Mouse (Mus musculus) kidney, embryonic 14.5 days (tissue): ENCODE results near the gene Tgm5. TPM values are rescaled to one million over a fixed set of nuclear protein-coding genes. Genes with fewer than 3 reads are reported as not detected.
"Not testable (repeated sequence)": the region's sequence is repeated elsewhere in the genome, so short reads cannot be mapped to it uniquely, and the experiment has no call there.

Source experiments
- ATAC-seq: fragments of 200-750 bp; cut with Nextera tagmentation; 2 replicates; pipeline ENCODE4 v1.8.0; 2017; ENCODE audit warnings: moderate number of reproducible peaks, mild to moderate bottlenecking, moderate TSS enrichment, moderate library complexity; ENCODE audit not compliant: low FRiP score, low TSS enrichment
- H3K27ac ChIP-seq: fragments of 300-500 bp; sonication (generic); 2 replicates; pipeline ENCODE4 v1.5.1; 2014; ENCODE audit warnings: low read depth, mild to moderate bottlenecking, low read length, moderate library complexity, mixed read lengths
- H3K27me3 ChIP-seq: fragments of 300-500 bp; sonication (generic); 2 replicates; pipeline ENCODE4 v1.6.1; 2014; ENCODE audit warnings: mild to moderate bottlenecking, low read length; ENCODE audit not compliant: control insufficient read depth, insufficient read depth
- H3K36me3 ChIP-seq: fragments of 300-500 bp; sonication (generic); 2 replicates; pipeline ENCODE4 v1.6.1; 2014; ENCODE audit warnings: low read length, mixed read lengths; ENCODE audit not compliant: control insufficient read depth, insufficient read depth
- H3K4me1 ChIP-seq: fragments of 300-500 bp; sonication (generic); 2 replicates; pipeline ENCODE4 v1.6.1; 2014; ENCODE audit warnings: low read length, mixed read lengths; ENCODE audit not compliant: control insufficient read depth, insufficient read depth
- H3K4me2 ChIP-seq: fragments of 300-500 bp; sonication (generic); replicated peaks from 2 replicates; pipeline ENCODE4 v1.6.1; 2014; ENCODE audit warnings: low read depth, mild to moderate bottlenecking, low read length
- H3K4me3 ChIP-seq: fragments of 300-500 bp; sonication (generic); 2 replicates; pipeline ENCODE4 v1.5.1; 2014; ENCODE audit warnings: mild to moderate bottlenecking, low read length
- H3K9ac ChIP-seq: fragments of 300-500 bp; sonication (generic); 2 replicates; pipeline ENCODE4 v1.6.1; 2014; ENCODE audit warnings: low read depth, mild to moderate bottlenecking, low read length, moderate library complexity
- H3K9me3 ChIP-seq: fragments of 300-500 bp; sonication (generic); 2 replicates; pipeline ENCODE4 v1.6.1; 2016; ENCODE audit warnings: low read length; ENCODE audit not compliant: control insufficient read depth
- WGBS: fragments of 180-500 bp; shearing (Covaris S2); extraction: QIAGEN DNeasy Blood & Tissue Kit; methylation state at CpG from one replicate; pipeline ENCODE4 v1.1.7; 2014; 5-methylcytosine and 5-hydroxymethylcytosine counted together
- polyA plus RNA-seq: library from polyadenylated mRNA; unstranded; fragments of >200 nt; fragmentation: Nextera tagmentation; extraction: Ambion mirVana; gene quantifications from 2 replicates; pipeline ENCODE4 v1.2.1, GENCODE M21; 2014

The Tgm5 gene
- polyA plus RNA-seq, 1 experiment from 2014 or later = 8.4 TPM

- no peaks in the 10 kb centered on the region for H3K36me3 ChIP-seq
- no peaks in the 10 kb centered on the region for H3K9me3 ChIP-seq
Measured at GRCm38 (mm10) chr2:121004018-121004811, 81.4 kb downstream of the Tgm5 start.

GRCm38 (mm10) chr2:121003586-121003985, 82.1 kb downstream of the Tgm5 start:
- H3K27ac ChIP-seq = no peak overlapping the region
- H3K9me3 ChIP-seq = no peaks in the 10 kb centered on the region
- H3K4me2 ChIP-seq = no peak overlapping the region
- no peak for ATAC-seq
- H3K36me3 ChIP-seq = no peaks in the 10 kb centered on the region
- no peak overlapping the region for H3K4me3 ChIP-seq
- WGBS = 76% methylated on average over 2 of the region's 2 CpGs
- no peak overlapping the region for H3K9ac ChIP-seq
- no peaks in the 10 kb centered on the region for H3K27me3 ChIP-seq
- no peaks in the 10 kb centered on the region for H3K4me1 ChIP-seq

More at GRCm38 (mm10) chr2:121004018-121004811, 81.4 kb downstream of the Tgm5 start:
- no peaks in the 10 kb centered on the region for H3K27me3 ChIP-seq
- WGBS = 80% methylated on average over 7 of the region's 7 CpGs
- no peak overlapping the region for H3K4me2 ChIP-seq
- peaks cover 4% of the 10 kb centered on the region; the same call in 1 of the 2 replicates for H3K4me1 ChIP-seq
- no peak overlapping the region for H3K27ac ChIP-seq
- ATAC-seq = no peak
- H3K9ac ChIP-seq = no peak overlapping the region
- no peak overlapping the region for H3K4me3 ChIP-seq

GRCm38 (mm10) chr2:120998863-120999262, 86.8 kb downstream of the Tgm5 start:
- Histone ChIP-seq H3K36me3 (no peaks in the 10 kb centered on the region), H3K4me3 (no peak overlapping the region), H3K9me3 (no peaks in the 10 kb centered on the region), H3K4me1 (no peaks in the 10 kb centered on the region), H3K27ac (no peak overlapping the region), H3K4me2 (no peak overlapping the region), H3K9ac (no peak overlapping the region), H3K27me3 (no peaks in the 10 kb centered on the region)
- 88% methylated on average over 8 of the region's 8 CpGs for WGBS
- no peak for ATAC-seq

DNA sequence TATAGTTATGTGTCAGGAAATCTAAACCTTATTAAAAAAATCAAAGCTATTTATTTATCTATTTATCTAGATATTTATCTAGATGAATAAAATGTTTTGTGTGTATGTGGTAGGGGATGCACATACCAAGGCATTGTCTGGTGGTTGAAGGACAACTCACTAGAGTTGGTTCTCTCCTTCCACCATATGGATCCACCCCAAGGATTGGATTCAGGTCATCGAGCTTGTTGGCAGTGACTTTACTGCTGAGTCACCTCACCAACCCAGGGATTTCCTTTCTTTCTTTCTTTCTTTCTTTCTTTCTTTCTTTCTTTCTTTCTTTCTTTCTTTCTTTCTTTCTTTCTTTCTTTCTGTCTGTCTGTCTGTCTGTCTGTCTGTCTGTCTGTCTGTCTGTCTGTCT, 89.0 kb downstream of the Tgm5 start:
- not testable (repeated sequence) for H3K27me3 ChIP-seq, H3K9ac ChIP-seq, H3K27ac ChIP-seq, ATAC-seq, H3K4me3 ChIP-seq, H3K36me3 ChIP-seq, H3K4me2 ChIP-seq, H3K9me3 ChIP-seq, H3K4me1 ChIP-seq
- WGBS = 82% methylated on average over 1 of the region's 1 CpGs

Other genes with a start within 250 kb of the Tgm5 start
- 7.0 and 8.9 TPM in 2 replicates for gene Cdan1, start 235.7 kb downstream of the Tgm5 start, polyA plus RNA-seq
- 4.2 and 5.3 TPM in 2 replicates for gene Ttbk2, start 235.2 kb downstream of the Tgm5 start, polyA plus RNA-seq
- 17.9 and 30.5 TPM in 2 replicates for gene Ubr1, start 115.1 kb downstream of the Tgm5 start, polyA plus RNA-seq
- 6.1 and 6.5 TPM in 2 replicates for gene Tmem62, start 108.8 kb downstream of the Tgm5 start, polyA plus RNA-seq
- 48.0 and 53.6 TPM in 2 replicates for gene Ccndbp1, start 77.4 kb downstream of the Tgm5 start, polyA plus RNA-seq
- 0.53 and 0.93 TPM in 2 replicates for gene Epb42, start 48.8 kb downstream of the Tgm5 start, polyA plus RNA-seq
- gene Tgm7, start 24.0 kb upstream of the Tgm5 start, polyA plus RNA-seq = 0.12 and 0.14 TPM in 2 replicates
- gene Adal, start 54.6 kb upstream of the Tgm5 start, polyA plus RNA-seq = 16.0 and 22.7 TPM in 2 replicates
- 15.0 and 22.1 TPM in 2 replicates for gene Lcmt2, start 54.8 kb upstream of the Tgm5 start, polyA plus RNA-seq
- gene Tubgcp4, start 84.8 kb upstream of the Tgm5 start, polyA plus RNA-seq = 36.4 and 59.9 TPM in 2 replicates
- 9.6 and 13.3 TPM in 2 replicates for gene Zscan29, start 85.3 kb upstream of the Tgm5 start, polyA plus RNA-seq
- gene Trp53bp1, start 185.6 kb upstream of the Tgm5 start, polyA plus RNA-seq = 55.0 and 91.9 TPM in 2 replicates
- 5.8 and 7.0 TPM in 2 replicates for gene Map1a, start 203.8 kb upstream of the Tgm5 start, polyA plus RNA-seq